Mouse (Mus musculus) neural tube, embryonic 11.5 days (tissue): ENCODE measurements around the gene Aldh1l1. TPM values are rescaled to one million over a fixed set of nuclear protein-coding genes. Genes with fewer than 3 reads are reported as not detected.

Source experiments
- ATAC-seq: fragments of 200-750 bp; cut with Nextera tagmentation; 2 replicates; pipeline ENCODE4 v1.8.0; 2017; ENCODE audit warnings: moderate number of reproducible peaks, mild to moderate bottlenecking, moderate TSS enrichment, moderate library complexity; ENCODE audit not compliant: insufficient read depth, low FRiP score, low TSS enrichment
- DNase-seq: peaks from one replicate; pipeline ENCODE4 v3.0.0-alpha.2; 2015; ENCODE audit warnings: low spot score
- H3K27ac ChIP-seq: fragments of 300-500 bp; sonication (generic); 2 replicates; pipeline ENCODE4 v1.5.1; 2014; ENCODE audit warnings: low read depth, mild to moderate bottlenecking, low read length
- H3K27me3 ChIP-seq: fragments of 300-500 bp; sonication (generic); 2 replicates; pipeline ENCODE4 v1.6.1; 2014; ENCODE audit warnings: mild to moderate bottlenecking, low read length, mixed read lengths; ENCODE audit not compliant: control insufficient read depth, insufficient read depth
- H3K36me3 ChIP-seq: fragments of 300-500 bp; sonication (generic); 2 replicates; pipeline ENCODE4 v1.6.1; 2014; ENCODE audit warnings: mild to moderate bottlenecking, low read length, moderate library complexity, mixed read lengths; ENCODE audit not compliant: control insufficient read depth, insufficient read depth
- H3K4me1 ChIP-seq: fragments of 300-500 bp; sonication (generic); 2 replicates; pipeline ENCODE4 v1.6.1; 2014; ENCODE audit warnings: low read length, mixed read lengths; ENCODE audit not compliant: control insufficient read depth, insufficient read depth
- H3K4me2 ChIP-seq: fragments of 300-500 bp; sonication (generic); 2 replicates; pipeline ENCODE4 v1.6.1; 2014; ENCODE audit warnings: low read depth, mild to moderate bottlenecking, moderate library complexity
- H3K4me3 ChIP-seq: fragments of 300-500 bp; sonication (generic); 2 replicates; pipeline ENCODE4 v1.5.1; 2014; ENCODE audit warnings: low read depth, low read length
- H3K9ac ChIP-seq: fragments of 300-500 bp; sonication (generic); 2 replicates; pipeline ENCODE4 v1.6.1; 2014; ENCODE audit warnings: mild to moderate bottlenecking, low read length
- H3K9me3 ChIP-seq: fragments of 300-500 bp; sonication (generic); 2 replicates; pipeline ENCODE4 v1.6.1; 2016; ENCODE audit warnings: low read length; ENCODE audit not compliant: control insufficient read depth
- WGBS: fragments of 180-500 bp; shearing (Covaris S2); extraction: QIAGEN DNeasy Blood & Tissue Kit; methylation state at CpG from one replicate; pipeline ENCODE4 v1.1.7; 2014; 5-methylcytosine and 5-hydroxymethylcytosine counted together
- polyA plus RNA-seq: library from polyadenylated mRNA; unstranded; fragments of >200 nt; fragmentation: Nextera tagmentation; extraction: Ambion mirVana; gene quantifications from 2 replicates; pipeline ENCODE4 v1.2.1, GENCODE M21; 2014

Gene Aldh1l1
- polyA plus RNA-seq, 1 experiment from 2014 or later = 0.97 TPM

DNA sequence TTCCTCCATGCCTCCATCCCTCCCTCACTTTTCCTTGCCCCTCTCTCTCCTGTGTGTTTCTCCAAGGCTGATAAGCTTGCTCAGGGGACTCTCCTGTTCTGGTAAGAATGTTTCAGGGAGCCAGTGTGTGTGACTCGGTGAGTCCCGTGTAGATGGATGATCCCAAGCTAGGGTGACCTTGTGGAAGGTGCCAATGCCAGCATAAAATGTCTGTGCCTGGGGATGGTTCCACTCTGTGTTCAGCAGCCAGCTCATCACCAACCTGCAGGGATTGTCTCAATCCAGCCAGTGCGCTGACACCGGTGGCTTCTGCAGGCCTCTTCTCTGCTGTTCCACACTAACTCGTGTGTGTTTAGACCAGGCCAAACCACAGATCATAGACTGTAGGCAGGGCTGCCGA is 130.3 kb downstream of the Aldh1l1 start:
- no peak overlapping the region for H3K9ac ChIP-seq
- H3K9me3 ChIP-seq = no peaks in the 10 kb centered on the region
- no peaks in the 10 kb centered on the region for H3K36me3 ChIP-seq
- no peak for DNase-seq
- no peaks in the 10 kb centered on the region for H3K27me3 ChIP-seq
- WGBS = 93% methylated on average over 6 of the region's 6 CpGs
- no peaks in the 10 kb centered on the region for H3K4me1 ChIP-seq
- no peak for ATAC-seq
- H3K4me2 ChIP-seq = no peak overlapping the region
- no peak overlapping the region for H3K4me3 ChIP-seq
- H3K27ac ChIP-seq = no peak overlapping the region

DNA sequence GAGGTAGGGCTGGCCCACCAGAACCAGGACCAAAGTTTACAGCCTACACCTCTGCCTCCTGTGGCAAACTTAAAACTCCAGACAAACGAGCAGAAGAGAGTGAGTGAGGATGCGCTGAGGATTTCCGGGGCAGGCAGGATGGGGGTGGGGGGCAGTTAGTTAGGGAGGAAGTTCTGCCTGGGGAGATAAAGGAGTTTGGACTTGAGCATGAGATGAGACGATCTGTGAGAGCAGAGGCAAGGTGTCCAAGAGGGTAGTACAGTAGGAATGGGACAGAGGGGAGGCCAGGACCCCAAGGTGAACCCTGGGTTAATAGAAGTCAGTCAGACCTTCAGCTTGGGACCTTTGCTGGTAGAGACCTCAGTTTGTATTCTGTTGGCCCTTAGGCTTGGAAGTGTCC is 132.0 kb downstream of the Aldh1l1 start:
- H3K4me1 ChIP-seq = no peaks in the 10 kb centered on the region
- DNase-seq (no peak), ATAC-seq (no peak)
- no peaks in the 10 kb centered on the region for H3K9me3 ChIP-seq
- WGBS = 77% methylated on average over 4 of the region's 4 CpGs
- no peak overlapping the region for H3K9ac ChIP-seq
- no peak overlapping the region for H3K4me2 ChIP-seq
- no peaks in the 10 kb centered on the region for H3K36me3 ChIP-seq
- no peak overlapping the region for H3K27ac ChIP-seq
- no peak overlapping the region for H3K4me3 ChIP-seq
- no peaks in the 10 kb centered on the region for H3K27me3 ChIP-seq

DNA sequence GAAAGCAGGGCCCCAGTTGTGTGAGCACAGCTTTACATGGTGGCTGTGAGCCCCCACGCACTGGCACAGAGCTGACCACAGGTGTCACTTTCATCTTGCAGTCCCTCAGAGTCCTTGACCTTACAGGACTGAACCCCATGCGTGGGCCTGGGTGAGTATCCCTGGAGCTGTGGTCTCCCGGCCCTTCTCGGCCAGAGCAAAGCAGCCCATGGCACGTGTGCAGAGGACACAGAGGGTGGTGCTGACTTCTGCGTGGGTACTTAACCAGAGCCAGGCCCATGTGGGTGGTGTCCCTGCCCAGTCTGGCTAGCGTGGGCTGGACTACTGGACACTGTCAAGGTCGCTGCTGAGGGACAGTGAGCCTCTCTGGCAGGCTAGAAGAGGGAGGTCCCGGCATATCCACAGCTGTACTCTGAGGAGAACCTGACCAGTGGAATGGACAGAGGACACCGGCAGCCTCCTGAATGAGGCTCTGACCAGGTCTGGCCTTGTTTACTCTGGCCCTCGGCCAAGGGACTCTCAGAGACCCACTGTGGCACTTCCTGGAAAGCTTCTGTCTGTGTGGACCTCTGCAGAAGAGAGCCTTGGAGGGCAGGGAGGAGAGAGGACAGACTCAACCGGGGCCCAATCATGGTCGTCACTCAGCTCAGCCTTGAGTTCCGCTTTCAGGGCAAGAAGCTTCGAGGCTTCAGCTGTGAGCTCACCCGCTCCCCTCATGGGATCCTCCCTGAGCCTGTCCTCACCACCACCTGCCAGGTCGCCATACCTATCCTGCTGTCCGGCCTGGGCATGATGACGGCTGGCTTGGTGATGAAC is 132.8 kb downstream of the Aldh1l1 start:
- ATAC-seq (no peak), DNase-seq (no peak)
- Histone ChIP-seq H3K27ac (no peak overlapping the region), H3K27me3 (no peaks in the 10 kb centered on the region), H3K4me2 (no peak overlapping the region), H3K4me1 (no peaks in the 10 kb centered on the region), H3K9ac (no peak overlapping the region), H3K36me3 (no peaks in the 10 kb centered on the region), H3K4me3 (no peak overlapping the region), H3K9me3 (no peaks in the 10 kb centered on the region)
- 83% methylated on average over 19 of the region's 19 CpGs for WGBS

DNA sequence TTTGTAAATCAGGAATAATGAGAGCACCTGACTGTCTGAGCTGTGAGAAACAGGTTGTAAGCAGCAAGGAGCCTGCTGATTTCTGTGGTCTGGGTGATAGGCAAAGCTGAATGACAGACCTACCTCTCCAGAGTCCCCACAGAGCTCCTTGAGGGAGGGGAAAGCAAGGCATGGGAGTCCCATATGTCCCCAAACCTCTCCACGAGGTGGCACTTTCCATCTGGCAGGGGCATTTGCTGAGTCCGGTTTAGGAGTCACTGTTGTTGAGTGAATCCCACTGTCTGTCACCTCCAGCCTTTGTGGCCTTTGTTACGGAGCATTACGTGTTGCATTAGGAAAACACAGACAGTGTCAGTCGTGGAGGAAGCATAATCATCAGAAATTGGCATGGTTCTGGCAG is 133.7 kb downstream of the Aldh1l1 start:
- no peaks in the 10 kb centered on the region for H3K4me1 ChIP-seq
- H3K4me3 ChIP-seq = no peak overlapping the region
- 81% methylated on average over 5 of the region's 5 CpGs for WGBS
- H3K36me3 ChIP-seq = no peaks in the 10 kb centered on the region
- H3K9me3 ChIP-seq = no peaks in the 10 kb centered on the region
- H3K27me3 ChIP-seq = no peaks in the 10 kb centered on the region
- no peak overlapping the region for H3K27ac ChIP-seq
- H3K4me2 ChIP-seq = no peak overlapping the region
- ATAC-seq (no peak), DNase-seq (no peak)
- H3K9ac ChIP-seq = no peak overlapping the region

DNA sequence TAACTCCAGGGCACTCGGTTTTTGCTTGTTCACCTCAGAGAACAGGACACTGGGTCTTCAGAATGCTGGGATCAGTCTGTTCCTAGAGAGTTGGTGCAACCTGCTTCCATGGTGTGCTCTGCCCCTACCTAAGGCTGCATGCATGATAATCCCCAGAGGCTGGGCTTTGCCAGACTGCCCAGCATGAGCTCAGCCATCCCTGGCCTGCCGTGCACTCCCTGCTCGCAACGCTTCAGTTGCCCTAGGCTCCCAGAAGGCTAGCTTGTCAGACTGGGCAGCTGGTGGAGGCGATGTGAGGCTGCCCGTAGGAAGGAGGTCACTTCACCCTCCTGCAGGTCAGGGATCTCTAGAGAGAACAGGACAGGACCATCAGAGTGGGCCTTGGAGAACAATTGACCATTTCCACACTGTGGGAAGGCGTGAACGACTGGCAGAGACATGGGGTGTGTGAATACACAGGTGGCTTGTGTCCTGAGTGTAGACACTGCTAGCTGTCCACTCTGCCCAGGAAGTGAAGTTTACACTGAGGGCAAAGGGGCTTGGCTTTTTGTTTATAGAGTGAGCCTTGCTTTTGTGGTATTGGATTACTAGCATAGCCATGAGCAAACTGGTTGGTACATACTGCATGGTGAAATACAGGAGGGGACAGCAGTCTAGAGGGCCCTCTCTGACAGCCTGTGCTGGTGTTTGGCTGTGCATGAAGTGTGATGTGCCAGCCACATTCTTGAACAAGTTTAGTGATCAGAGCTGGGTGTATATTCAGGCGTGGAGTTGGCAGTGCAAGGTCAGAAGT is 134.8 kb downstream of the Aldh1l1 start:
- ATAC-seq = no peak
- H3K27me3 ChIP-seq = no peaks in the 10 kb centered on the region
- no peak for DNase-seq
- 53% methylated on average over 9 of the region's 9 CpGs for WGBS
- H3K4me1 ChIP-seq = no peaks in the 10 kb centered on the region
- H3K27ac ChIP-seq = no peak overlapping the region
- H3K36me3 ChIP-seq = no peaks in the 10 kb centered on the region
- no peak overlapping the region for H3K4me2 ChIP-seq
- no peak overlapping the region for H3K4me3 ChIP-seq
- no peak overlapping the region for H3K9ac ChIP-seq
- no peaks in the 10 kb centered on the region for H3K9me3 ChIP-seq

DNA sequence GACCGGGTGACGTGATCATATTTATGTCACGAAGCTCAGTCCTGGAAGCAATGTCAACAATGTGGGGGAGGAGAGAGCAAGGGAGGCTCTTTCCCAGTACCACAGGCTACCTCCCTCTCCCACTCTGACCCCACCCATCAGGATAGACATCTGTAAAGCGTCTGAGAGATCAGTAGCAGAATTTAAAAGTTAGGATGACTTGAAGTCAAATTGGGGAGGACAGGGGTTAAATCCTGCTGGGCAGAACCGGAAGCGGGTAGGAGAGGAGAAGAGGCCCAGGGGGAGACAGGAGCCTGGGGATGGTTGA is 135.3 kb downstream of the Aldh1l1 start:
- Histone ChIP-seq H3K4me3 (no peak overlapping the region), H3K4me2 (no peak overlapping the region), H3K4me1 (no peaks in the 10 kb centered on the region), H3K27me3 (no peaks in the 10 kb centered on the region), H3K9ac (no peak overlapping the region), H3K9me3 (no peaks in the 10 kb centered on the region), H3K27ac (no peak overlapping the region), H3K36me3 (no peaks in the 10 kb centered on the region)
- 78% methylated on average over 6 of the region's 6 CpGs for WGBS
- DNase-seq (no peak), ATAC-seq (no peak)

DNA sequence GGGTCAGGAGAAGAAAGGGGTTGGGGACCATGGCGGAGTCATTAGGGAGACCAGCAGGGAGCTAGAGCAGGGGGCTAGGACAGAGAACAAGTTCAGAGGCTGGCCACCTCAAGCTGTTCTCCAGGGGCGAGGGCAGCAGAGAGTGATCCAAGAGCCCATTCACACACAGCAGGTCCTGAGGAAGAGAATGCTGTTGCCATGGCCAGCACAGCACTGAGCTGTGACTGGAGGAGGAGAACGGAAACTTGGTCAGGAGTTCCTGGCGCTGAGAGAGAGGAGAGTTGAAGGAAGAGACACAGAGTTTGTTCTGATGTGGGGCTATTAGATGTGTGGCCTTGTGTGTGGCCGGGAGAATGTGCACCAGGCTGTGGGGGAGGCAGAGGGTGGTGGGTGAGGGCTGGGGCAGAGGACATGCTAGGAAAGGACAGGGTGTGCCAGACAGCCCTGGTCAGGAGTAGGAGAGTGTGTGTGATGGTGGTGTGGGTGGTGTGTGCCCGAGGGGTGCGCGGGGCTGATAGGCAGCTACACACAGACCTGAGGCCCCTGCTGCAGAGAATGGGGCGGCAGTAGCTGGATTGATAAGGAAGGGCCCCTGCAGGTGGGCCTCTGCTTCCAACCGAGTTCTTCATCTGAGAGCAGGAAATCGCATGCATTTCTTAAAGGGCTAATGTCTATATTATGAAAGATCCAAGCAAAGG is 136.7 kb downstream of the Aldh1l1 start:
- H3K4me2 ChIP-seq = no peak overlapping the region
- no peaks in the 10 kb centered on the region for H3K27me3 ChIP-seq
- DNase-seq = no peak
- H3K4me1 ChIP-seq = no peaks in the 10 kb centered on the region
- H3K9ac ChIP-seq = no peak overlapping the region
- no peak for ATAC-seq
- no peak overlapping the region for H3K4me3 ChIP-seq
- H3K36me3 ChIP-seq = no peaks in the 10 kb centered on the region
- H3K27ac ChIP-seq = no peak overlapping the region
- no peaks in the 10 kb centered on the region for H3K9me3 ChIP-seq
- 55% methylated on average over 11 of the region's 11 CpGs for WGBS

DNA sequence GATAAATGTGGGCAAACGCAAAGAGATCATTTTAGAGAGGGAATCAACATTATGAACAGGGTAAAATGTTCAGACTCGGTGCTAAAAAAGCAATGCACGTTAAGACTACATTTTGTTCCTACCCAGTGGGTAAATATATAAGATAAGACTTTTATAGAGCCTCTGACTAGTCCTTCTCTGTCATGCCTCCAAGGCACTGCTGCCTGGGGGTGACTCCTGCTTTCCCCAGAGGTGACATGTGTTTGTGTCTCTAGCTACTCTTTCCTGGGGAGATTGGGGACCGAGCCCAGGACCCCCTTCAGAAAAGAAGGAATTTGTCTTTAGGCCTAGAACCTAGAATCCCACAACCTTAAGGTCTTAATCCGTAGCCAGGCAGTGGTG is 137.2 kb downstream of the Aldh1l1 start:
- WGBS = 89% methylated on average over 5 of the region's 5 CpGs
- no peaks in the 10 kb centered on the region for H3K9me3 ChIP-seq
- no peaks in the 10 kb centered on the region for H3K4me1 ChIP-seq
- ATAC-seq (no peak), DNase-seq (no peak)
- no peak overlapping the region for H3K9ac ChIP-seq
- no peak overlapping the region for H3K4me2 ChIP-seq
- H3K27me3 ChIP-seq = no peaks in the 10 kb centered on the region
- H3K4me3 ChIP-seq = no peak overlapping the region
- H3K36me3 ChIP-seq = no peaks in the 10 kb centered on the region
- no peak overlapping the region for H3K27ac ChIP-seq
